ENCODE assay signal across 20 mouse cellular contexts in genomic region chr12:13360183-13360811, GRCm38 (mm10).
DNase-seq lines count a peak whose midpoint lies in the region; ATAC-seq and TF ChIP-seq lines count a peak whose summit lies in the region.
"Had no signal": no experiment of that assay in that cellular context is flagged by ENCODE, and none has a peak within 500 bp of the region (broad histone marks: within the 10 kb centered on the region; RNA-seq: fewer than 3 reads in every experiment).

No protein-coding gene starts in this region.

- TF ChIP-seq CTCF in brain, embryonic 14.5 days (IDR thresholded peaks at IDR 0.05; ENCODE audit: borderline replicate concordance, extremely low read depth, insufficient read depth, insufficient read length), result no peak

- H3K36me3 ChIP-seq in forebrain, embryonic 15.5 days, result peaks cover 10% of the 10 kb centered on the region; the same call in 1 of the 2 replicates
- H3K36me3 ChIP-seq in forebrain, embryonic 11.5 days (ENCODE audit: control insufficient read depth, insufficient read depth, low read length), result no peaks in the 10 kb centered on the region
- 0 out of 2 replicates have a peak, but pooled peaks cover 3% of the 10 kb centered on the region for H3K36me3 ChIP-seq in intestine, embryonic 16.5 days (ENCODE audit: control insufficient read depth, insufficient read depth, low read length)
- H3K36me3 ChIP-seq in intestine, embryonic 15.5 days, result no peaks in the 10 kb centered on the region

- no peak overlapping the region for H3K9ac ChIP-seq in forebrain, embryonic 15.5 days (replicated peaks)
- no peak overlapping the region for H3K9ac ChIP-seq in forebrain, embryonic 11.5 days (ENCODE audit: low read length)
- H3K9ac ChIP-seq in intestine, embryonic 16.5 days (ENCODE audit: low read depth, low read length), result no peak overlapping the region
- H3K9ac ChIP-seq in intestine, embryonic 15.5 days, result no peak overlapping the region
- H3K9ac ChIP-seq: embryonic facial prominence, embryonic 13.5 days had no signal

- peaks cover 13% of the 10 kb centered on the region for H3K4me1 ChIP-seq in forebrain, embryonic 15.5 days
- no peaks in the 10 kb centered on the region for H3K4me1 ChIP-seq in forebrain, embryonic 11.5 days (replicated peaks; ENCODE audit: control insufficient read depth, insufficient read depth, low read length)
- H3K4me1 ChIP-seq in intestine, embryonic 16.5 days (ENCODE audit: control insufficient read depth, insufficient read depth, low read length), result 0 out of 2 replicates have a peak, but pooled peaks cover 2% of the 10 kb centered on the region
- no peaks in the 10 kb centered on the region for H3K4me1 ChIP-seq in intestine, embryonic 15.5 days (replicated peaks)
- H3K4me1 ChIP-seq: embryonic facial prominence, embryonic 13.5 days; heart, embryonic 10.5 days had no signal

- H3K27ac ChIP-seq in forebrain, embryonic 15.5 days (replicated peaks), result no peak overlapping the region
- no peak overlapping the region for H3K27ac ChIP-seq in forebrain, embryonic 11.5 days (ENCODE audit: low read depth, low read length)
- 0 out of 2 replicates have a peak overlapping the region, but pooled peaks have one; percentile 28 for H3K27ac ChIP-seq in intestine, embryonic 16.5 days (ENCODE audit: low read length)
- H3K27ac ChIP-seq in intestine, embryonic 15.5 days, result no peak overlapping the region
- H3K27ac ChIP-seq: embryonic facial prominence, embryonic 13.5 days; heart, embryonic 10.5 days had no signal

- no peak for TF ChIP-seq POLR2A in brain, embryonic 14.5 days (IDR thresholded peaks at IDR 0.05; ENCODE audit: borderline replicate concordance, extremely low read depth, insufficient read depth, insufficient read length, poor library complexity, severe bottlenecking)

- 17% methylated on average over 7 of the region's 7 CpGs for WGBS in forebrain, embryonic 15.5 days
- 47% methylated on average over 7 of the region's 7 CpGs for WGBS in forebrain, embryonic 11.5 days
- 26% methylated on average over 7 of the region's 7 CpGs for WGBS in intestine, embryonic 16.5 days
- 30% methylated on average over 7 of the region's 7 CpGs for WGBS in intestine, embryonic 15.5 days

- no peak overlapping the region for H3K4me3 ChIP-seq in forebrain, embryonic 15.5 days
- H3K4me3 ChIP-seq in forebrain, embryonic 11.5 days (ENCODE audit: low read depth, low read length), result no peak overlapping the region
- H3K4me3 ChIP-seq in intestine, embryonic 16.5 days (ENCODE audit: low read length), result no peak overlapping the region
- no peak overlapping the region for H3K4me3 ChIP-seq in intestine, embryonic 15.5 days (replicated peaks)
- H3K4me3 ChIP-seq: embryonic facial prominence, embryonic 13.5 days; heart, embryonic 10.5 days had no signal

- no peak for DNase-seq in forebrain, embryonic 11.5 days (ENCODE audit: low spot score)
- peak; percentile 33 for DNase-seq in brain, adult 2 months (ENCODE audit: low read depth, low spot score)
- peak; percentile 43 for DNase-seq in brain, embryonic 14.5 days (ENCODE audit: low read depth)
- no peak for DNase-seq in urinary bladder, postnatal 25 days (ENCODE audit: low spot score)
- DNase-seq: adrenal gland, adult 2 months; adrenal gland, postnatal 25 days; cerebellum, adult 11-12 months; cerebellum, adult 9-10 months; cerebellum, postnatal 25 days; gastrocnemius, postnatal 10 days; heart, adult 18-20 months; heart, postnatal 10 days; heart, postnatal 4 days; kidney, adult 8-10 months had no signal

- H3K4me2 ChIP-seq in forebrain, embryonic 15.5 days (replicated peaks), result no peak overlapping the region
- no peak overlapping the region for H3K4me2 ChIP-seq in forebrain, embryonic 11.5 days (ENCODE audit: low read depth, low read length, severe bottlenecking)
- no peak overlapping the region for H3K4me2 ChIP-seq in intestine, embryonic 16.5 days (ENCODE audit: low read depth, low read length)
- no peak overlapping the region for H3K4me2 ChIP-seq in intestine, embryonic 15.5 days (replicated peaks)
- H3K4me2 ChIP-seq: embryonic facial prominence, embryonic 13.5 days had no signal

- no peaks in the 10 kb centered on the region for H3K9me3 ChIP-seq in forebrain, embryonic 15.5 days
- H3K9me3 ChIP-seq in forebrain, embryonic 11.5 days (ENCODE audit: control insufficient read depth, low read length), result no peaks in the 10 kb centered on the region
- no peaks in the 10 kb centered on the region for H3K9me3 ChIP-seq in intestine, embryonic 16.5 days (ENCODE audit: control insufficient read depth, low read length)
- H3K9me3 ChIP-seq in intestine, embryonic 15.5 days, result no peaks in the 10 kb centered on the region
- H3K9me3 ChIP-seq: embryonic facial prominence, embryonic 13.5 days; heart, embryonic 10.5 days had no signal

- no peaks in the 10 kb centered on the region for H3K27me3 ChIP-seq in forebrain, embryonic 15.5 days
- no peaks in the 10 kb centered on the region for H3K27me3 ChIP-seq in forebrain, embryonic 11.5 days (ENCODE audit: control insufficient read depth, insufficient read depth, low read length)
- no peaks in the 10 kb centered on the region for H3K27me3 ChIP-seq in intestine, embryonic 16.5 days (replicated peaks; ENCODE audit: control insufficient read depth, insufficient read depth, low read length)
- H3K27me3 ChIP-seq in intestine, embryonic 15.5 days (replicated peaks), result no peaks in the 10 kb centered on the region
- H3K27me3 ChIP-seq: embryonic facial prominence, embryonic 13.5 days had no signal

- peak; percentile 80 for ATAC-seq in forebrain, embryonic 15.5 days (replicated peaks)
- ATAC-seq in forebrain, embryonic 11.5 days (replicated peaks; ENCODE audit: low FRiP score), result no peak
- no peak for ATAC-seq in intestine, embryonic 16.5 days
- no peak for ATAC-seq in intestine, embryonic 15.5 days
- ATAC-seq: intestine, postnatal 0 days had no signal

Comparison
In these comparisons a context has a peak if more than half of its experiments do, and no peak if none do; other contexts are left out.
1. DNase-seq: peak in brain, adult 2 months (single experiment) and brain, embryonic 14.5 days (single experiment); none in forebrain, embryonic 11.5 days (single experiment) and urinary bladder, postnatal 25 days (single experiment).